Mouse (Mus musculus) embryonic facial prominence, embryonic 10.5 days (tissue): Measurements from ENCODE around the gene Castor1. TPM values are rescaled to one million over a fixed set of nuclear protein-coding genes. Genes with fewer than 3 reads are reported as not detected.

Experiments
- DNase-seq: peaks from one replicate; pipeline ENCODE4 v3.0.0-alpha.2; 2017; ENCODE audit warnings: low spot score
- H3K27ac ChIP-seq: fragments of 300-500 bp; sonication (generic); replicated peaks from 2 replicates; pipeline ENCODE4 v1.5.1; 2016; ENCODE audit warnings: mild to moderate bottlenecking
- H3K27me3 ChIP-seq: fragments of 300-500 bp; sonication (generic); replicated peaks from 2 replicates; pipeline ENCODE4 v1.6.1; 2016; ENCODE audit warnings: low read depth, mild to moderate bottlenecking; ENCODE audit not compliant: poor library complexity, severe bottlenecking
- H3K36me3 ChIP-seq: fragments of 300-500 bp; sonication (generic); replicated peaks from 2 replicates; pipeline ENCODE4 v1.6.1; 2016; ENCODE audit warnings: mild to moderate bottlenecking, moderate library complexity
- H3K4me1 ChIP-seq: fragments of 300-500 bp; sonication (generic); 2 replicates; pipeline ENCODE4 v1.6.1; 2016
- H3K4me3 ChIP-seq: fragments of 300-500 bp; sonication (generic); 2 replicates; pipeline ENCODE4 v1.5.1; 2016; ENCODE audit warnings: mild to moderate bottlenecking, moderate library complexity
- H3K9me3 ChIP-seq: fragments of 300-500 bp; sonication (generic); 2 replicates; pipeline ENCODE4 v1.6.1; 2016; ENCODE audit warnings: mild to moderate bottlenecking
- WGBS: fragments of 180-500 bp; shearing (Covaris S2); methylation state at CpG from one replicate; pipeline ENCODE4 v1.1.7; 2016; 5-methylcytosine and 5-hydroxymethylcytosine counted together
- polyA plus RNA-seq: library from polyadenylated mRNA; unstranded; fragments of >200 nt; fragmentation: Nextera tagmentation; extraction: Ambion mirVana; gene quantifications from 2 replicates; pipeline ENCODE4 v1.2.1, GENCODE M21; 2016

Gene Castor1
- polyA plus RNA-seq, 1 experiment from 2014 or later: 2.4 TPM

GRCm38 (mm10) chr11:4193420-4193819 lies 24.6 kb upstream of the Castor1 start:
- H3K27me3 ChIP-seq: no peaks in the 10 kb centered on the region
- H3K4me1 ChIP-seq: peaks cover 56% of the 10 kb centered on the region
- DNase-seq: no peak
- no peak overlapping the region for H3K27ac ChIP-seq
- no peak overlapping the region for H3K4me3 ChIP-seq
- H3K36me3 ChIP-seq: no peaks in the 10 kb centered on the region
- no peaks in the 10 kb centered on the region for H3K9me3 ChIP-seq

GRCm38 (mm10) chr11:4195597-4196031 lies 22.4 kb upstream of the Castor1 start:
- 84% methylated on average over 3 of the region's 3 CpGs for WGBS
- H3K4me1 ChIP-seq: peaks cover 48% of the 10 kb centered on the region
- H3K4me3 ChIP-seq: no peak overlapping the region
- no peak for DNase-seq
- H3K27ac ChIP-seq: no peak overlapping the region
- H3K36me3 ChIP-seq: no peaks in the 10 kb centered on the region
- no peaks in the 10 kb centered on the region for H3K9me3 ChIP-seq
- no peaks in the 10 kb centered on the region for H3K27me3 ChIP-seq

GRCm38 (mm10) chr11:4196636-4197035 lies 21.4 kb upstream of the Castor1 start:
- no peak overlapping the region for H3K27ac ChIP-seq
- no peak overlapping the region for H3K4me3 ChIP-seq
- no peaks in the 10 kb centered on the region for H3K36me3 ChIP-seq
- H3K9me3 ChIP-seq: no peaks in the 10 kb centered on the region
- DNase-seq: peak; percentile 34
- 71% methylated on average over 8 of the region's 8 CpGs for WGBS
- peaks cover 38% of the 10 kb centered on the region for H3K4me1 ChIP-seq
- H3K27me3 ChIP-seq: no peaks in the 10 kb centered on the region

- no peak overlapping the region for H3K4me3 ChIP-seq
Measured at GRCm38 (mm10) chr11:4197691-4198090, 20.3 kb upstream of the Castor1 start.

GRCm38 (mm10) chr11:4201981-4202700 lies 15.9 kb upstream of the Castor1 start:
- peaks cover 14% of the 10 kb centered on the region; the same call in 1 of the 2 replicates for H3K4me1 ChIP-seq
- H3K36me3 ChIP-seq: peaks cover 16% of the 10 kb centered on the region; the same call in 1 of the 2 replicates
- no peaks in the 10 kb centered on the region for H3K9me3 ChIP-seq
- 83% methylated on average over 11 of the region's 11 CpGs for WGBS
- no peak overlapping the region for H3K27ac ChIP-seq
- H3K4me3 ChIP-seq: no peak overlapping the region
- no peaks in the 10 kb centered on the region for H3K27me3 ChIP-seq
- no peak for DNase-seq

More at GRCm38 (mm10) chr11:4197691-4198090, 20.3 kb upstream of the Castor1 start:
- Histone ChIP-seq H3K4me1 (peaks cover 27% of the 10 kb centered on the region), H3K9me3 (no peaks in the 10 kb centered on the region), H3K27ac (no peak overlapping the region), H3K36me3 (no peaks in the 10 kb centered on the region), H3K27me3 (no peaks in the 10 kb centered on the region)
- no peak for DNase-seq
- WGBS: 81% methylated on average over 1 of the region's 1 CpGs

- DNase-seq: no peak
- Histone ChIP-seq H3K27me3 (no peaks in the 10 kb centered on the region), H3K9me3 (no peaks in the 10 kb centered on the region), H3K36me3 (peaks cover 26% of the 10 kb centered on the region; the same call in 1 of the 2 replicates), H3K4me1 (0 out of 2 replicates have a peak, but pooled peaks cover 5% of the 10 kb centered on the region), H3K27ac (no peak overlapping the region; the same call in 1 of the 2 replicates), H3K4me3 (no peak overlapping the region)
- WGBS: 90% methylated on average over 12 of the region's 12 CpGs
Measured at GRCm38 (mm10) chr11:4202995-4203704, 14.9 kb upstream of the Castor1 start.

GRCm38 (mm10) chr11:4203705-4204074 lies 14.3 kb upstream of the Castor1 start:
- DNase-seq: no peak
- no peak overlapping the region; the same call in 1 of the 2 replicates for H3K27ac ChIP-seq
- peaks cover 31% of the 10 kb centered on the region; the same call in 1 of the 2 replicates for H3K36me3 ChIP-seq
- no peaks in the 10 kb centered on the region for H3K27me3 ChIP-seq
- no peaks in the 10 kb centered on the region for H3K9me3 ChIP-seq
- WGBS: 64% methylated on average over 2 of the region's 2 CpGs
- 0 out of 2 replicates have a peak, but pooled peaks cover 5% of the 10 kb centered on the region for H3K4me1 ChIP-seq
- H3K4me3 ChIP-seq: no peak overlapping the region

GRCm38 (mm10) chr11:4205097-4205655 lies 12.8 kb upstream of the Castor1 start:
- 87% methylated on average over 5 of the region's 5 CpGs for WGBS
- H3K27ac ChIP-seq: no peak overlapping the region
- H3K36me3 ChIP-seq: peaks cover 44% of the 10 kb centered on the region
- H3K4me3 ChIP-seq: no peak overlapping the region
- H3K27me3 ChIP-seq: no peaks in the 10 kb centered on the region
- H3K4me1 ChIP-seq: 0 out of 2 replicates have a peak, but pooled peaks cover 5% of the 10 kb centered on the region
- H3K9me3 ChIP-seq: no peaks in the 10 kb centered on the region
- DNase-seq: no peak

- H3K4me1 ChIP-seq: 0 out of 2 replicates have a peak, but pooled peaks cover 5% of the 10 kb centered on the region
- H3K4me3 ChIP-seq: no peak overlapping the region
- no peaks in the 10 kb centered on the region for H3K9me3 ChIP-seq
- DNase-seq: no peak
- H3K27me3 ChIP-seq: no peaks in the 10 kb centered on the region
- peaks cover 52% of the 10 kb centered on the region for H3K36me3 ChIP-seq
- H3K27ac ChIP-seq: no peak overlapping the region
- 92% methylated on average over 7 of the region's 7 CpGs for WGBS
Measured at GRCm38 (mm10) chr11:4205951-4206350, 12.1 kb upstream of the Castor1 start.

- Histone ChIP-seq H3K27me3 (no peaks in the 10 kb centered on the region), H3K9me3 (no peaks in the 10 kb centered on the region), H3K4me3 (no peak overlapping the region), H3K4me1 (0 out of 2 replicates have a peak, but pooled peaks cover 5% of the 10 kb centered on the region), H3K36me3 (peaks cover 57% of the 10 kb centered on the region), H3K27ac (no peak overlapping the region)
- no peak for DNase-seq
- WGBS: 83% methylated on average over 6 of the region's 6 CpGs
Measured at GRCm38 (mm10) chr11:4206563-4206962, 11.5 kb upstream of the Castor1 start.

GRCm38 (mm10) chr11:4207655-4208054 lies 10.4 kb upstream of the Castor1 start:
- Histone ChIP-seq H3K36me3 (peaks cover 68% of the 10 kb centered on the region), H3K4me1 (0 out of 2 replicates have a peak, but pooled peaks cover 5% of the 10 kb centered on the region), H3K4me3 (no peak overlapping the region), H3K9me3 (no peaks in the 10 kb centered on the region), H3K27me3 (no peaks in the 10 kb centered on the region), H3K27ac (no peak overlapping the region)
- DNase-seq: no peak
- 90% methylated on average over 9 of the region's 9 CpGs for WGBS

GRCm38 (mm10) chr11:4209556-4209955 lies 8.5 kb upstream of the Castor1 start:
- DNase-seq: no peak
- Histone ChIP-seq H3K27ac (no peak overlapping the region), H3K9me3 (no peaks in the 10 kb centered on the region), H3K27me3 (no peaks in the 10 kb centered on the region), H3K4me1 (no peaks in the 10 kb centered on the region), H3K4me3 (no peak overlapping the region), H3K36me3 (peaks cover 87% of the 10 kb centered on the region)
- 80% methylated on average over 5 of the region's 5 CpGs for WGBS
